In the genomic region with DNA sequence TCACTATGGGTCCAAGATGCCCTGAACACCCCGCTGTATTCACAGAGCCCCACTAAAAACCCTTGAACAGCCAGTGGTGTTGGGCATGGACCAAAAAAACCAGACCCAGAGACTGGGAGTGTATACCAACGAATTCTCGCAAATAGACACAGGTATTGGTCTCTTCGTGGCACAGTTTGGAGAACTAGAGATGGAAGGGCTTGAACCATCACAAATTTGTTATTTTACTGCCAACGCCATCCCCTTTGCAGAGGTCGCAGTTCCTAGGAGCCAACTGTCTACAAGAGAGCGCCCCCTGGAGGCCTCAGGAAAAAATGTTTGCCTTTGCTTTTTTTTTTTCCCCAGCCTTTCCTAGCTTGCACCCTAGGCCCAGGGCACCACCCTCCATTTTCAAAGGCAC, we compare ENCODE assay signal across 8 mouse cellular contexts.
DNase-seq lines count a peak whose midpoint lies in the region; ATAC-seq lines count a peak whose summit lies in the region.

No protein-coding gene starts in this region.

- no peaks in the 10 kb centered on the region for H3K9me3 ChIP-seq in heart, embryonic 11.5 days (replicated peaks; ENCODE audit: control insufficient read depth, low read length)
- no peaks in the 10 kb centered on the region for H3K9me3 ChIP-seq in limb, embryonic 11.5 days (ENCODE audit: control insufficient read depth, low read length)

- peak; percentile 26 to 55 for DNase-seq in heart, adult 18-20 months
- DNase-seq in heart, adult 11 months, result no peak
- DNase-seq in B cell, adult 2 months, result peak; percentile 65 to 67
- peak; percentile 12 for DNase-seq in cerebellum, adult 9-10 months
- peak; percentile 74 for DNase-seq in limb, embryonic 11.5 days (ENCODE audit: low spot score)
- DNase-seq in retina, embryonic 14.5 days (ENCODE audit: low spot score), result peak; percentile 76

- H3K4me1 ChIP-seq in heart, embryonic 11.5 days (ENCODE audit: control insufficient read depth, insufficient read depth, low read length), result peaks cover 7% of the 10 kb centered on the region
- H3K4me1 ChIP-seq in limb, embryonic 11.5 days (ENCODE audit: control insufficient read depth, insufficient read depth, low read length), result peaks cover 13% of the 10 kb centered on the region

- no peak overlapping the region for H3K4me3 ChIP-seq in heart, embryonic 11.5 days (ENCODE audit: low read depth, low read length)
- no peak overlapping the region for H3K4me3 ChIP-seq in limb, embryonic 11.5 days (ENCODE audit: low read depth, low read length)

- H3K4me2 ChIP-seq in heart, embryonic 11.5 days, result no peak overlapping the region
- H3K4me2 ChIP-seq in limb, embryonic 11.5 days (ENCODE audit: low read depth, severe bottlenecking), result no peak overlapping the region

- WGBS in heart, embryonic 11.5 days (ENCODE audit: insufficient replicate concordance), result 35% methylated on average over 7 of the region's 7 CpGs
- 23% methylated on average over 7 of the region's 7 CpGs for WGBS in limb, embryonic 11.5 days

- H3K27me3 ChIP-seq in heart, embryonic 11.5 days (ENCODE audit: control insufficient read depth, insufficient read depth, low read length), result no peaks in the 10 kb centered on the region
- no peaks in the 10 kb centered on the region for H3K27me3 ChIP-seq in limb, embryonic 11.5 days (ENCODE audit: control insufficient read depth, insufficient read depth, low read length)

- H3K27ac ChIP-seq in heart, embryonic 11.5 days (ENCODE audit: low read depth, low read length), result peak overlapping the region; percentile 70
- H3K27ac ChIP-seq in limb, embryonic 11.5 days (replicated peaks; ENCODE audit: low read depth, low read length), result peak overlapping the region; percentile 99

- H3K9ac ChIP-seq in heart, embryonic 11.5 days (ENCODE audit: low read depth, low read length), result no peak overlapping the region
- H3K9ac ChIP-seq in limb, embryonic 11.5 days (ENCODE audit: low read length), result no peak overlapping the region

- no peak for ATAC-seq in heart, embryonic 11.5 days (replicated peaks; ENCODE audit: insufficient number of reproducible peaks, low FRiP score, low TSS enrichment)
- ATAC-seq in limb, embryonic 11.5 days (ENCODE audit: insufficient number of reproducible peaks, low FRiP score, low TSS enrichment, low read depth), result peak; percentile 0; the same call in 1 of the 2 replicates
- no peak for ATAC-seq in erythroid progenitor cell, adult 5-6 weeks (replicated peaks; ENCODE audit: low FRiP score, poor library complexity, severe bottlenecking)

- no peaks in the 10 kb centered on the region for H3K36me3 ChIP-seq in heart, embryonic 11.5 days (ENCODE audit: control insufficient read depth, insufficient read depth, low read length)
- no peaks in the 10 kb centered on the region for H3K36me3 ChIP-seq in limb, embryonic 11.5 days (ENCODE audit: control insufficient read depth, insufficient read depth, low read length)
